Mouse (Mus musculus): ENCODE data around the gene Rnf114. TPM values are rescaled to one million over a fixed set of nuclear protein-coding genes. Genes with fewer than 3 reads are reported as not detected.

Rnf114 gene
- polyA plus RNA-seq, 2 experiments: 23.9 to 25.8 TPM

- DNase-seq (ENCODE audit: low read depth in 3 of 3, low spot score in 3 of 3): no peak
Observed at GRCm38 (mm10) chr2:167538671-167539306, 46.3 kb downstream of the Rnf114 start.

DNA sequence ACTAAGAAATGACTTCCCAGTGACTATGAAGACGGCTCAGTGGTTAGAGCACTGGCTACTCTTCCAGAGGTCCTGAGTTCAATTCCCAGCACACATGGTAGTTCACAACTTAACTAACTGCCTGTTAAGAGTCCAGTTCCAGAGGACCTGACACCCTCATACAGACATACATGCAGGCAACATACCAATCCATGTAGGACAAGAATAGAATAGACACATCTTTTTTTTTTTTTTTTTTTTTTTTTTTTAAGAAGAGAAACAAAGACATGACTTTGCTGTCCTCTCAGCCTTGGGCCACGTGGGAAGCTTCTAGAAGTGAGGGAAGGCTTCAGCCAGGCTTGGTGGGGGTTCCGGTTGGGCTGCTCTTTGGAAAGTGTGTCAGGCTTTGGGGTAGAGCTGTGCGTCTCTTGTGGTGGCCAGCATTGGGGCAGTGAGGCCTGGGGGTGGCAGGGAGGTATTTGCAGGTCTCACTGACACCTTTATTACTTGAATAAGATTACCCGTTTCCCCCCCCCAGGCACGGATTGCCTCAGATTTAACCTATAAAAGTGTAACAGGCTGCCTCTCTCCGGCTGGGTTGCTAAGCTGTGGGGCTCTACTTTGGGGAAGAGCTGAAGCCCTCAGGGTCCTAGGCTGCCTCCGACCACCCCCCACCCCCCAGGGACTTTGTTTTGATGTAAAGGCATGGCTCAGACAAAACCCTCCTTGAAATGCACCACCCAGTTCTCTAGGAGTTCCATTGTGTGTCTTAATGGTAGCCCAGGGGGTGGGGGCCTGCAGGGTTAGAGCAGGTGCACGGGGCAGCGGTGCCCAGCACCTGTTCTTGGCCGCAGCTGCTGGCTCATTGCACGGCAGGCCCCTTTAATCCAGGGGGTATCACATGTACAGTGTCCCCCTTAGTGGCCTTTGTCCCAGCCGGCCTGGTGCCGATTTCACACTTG, 47.4 kb downstream of the Rnf114 start:
- peaks cover 0 to 9% of the 10 kb centered on the region in 2 experiments; a peak in 1 of 4 replicates for H3K4me1 ChIP-seq (replicated peaks; ENCODE audit: control insufficient read depth in 2 of 2, insufficient read depth in 2 of 2, low read length in 1 of 2)

More at GRCm38 (mm10) chr2:167538671-167539306, 46.3 kb downstream of the Rnf114 start:
- no peak for TF ChIP-seq CTCF (IDR thresholded peaks at IDR 0.05; ENCODE audit: low read depth)
- TF ChIP-seq EP300 (IDR thresholded peaks at IDR 0.05; ENCODE audit: low read depth): no peak
- Histone ChIP-seq H3K36me3 (replicated peaks; ENCODE audit: control insufficient read depth, insufficient read depth, low read depth) (no peaks in the 10 kb centered on the region), H3K4me2 (ENCODE audit: low read depth) (peak overlapping the region; percentile 52), H3K4me3 (ENCODE audit: insufficient read depth in 1 of 2, low read depth in 2 of 2, low read length in 2 of 2) (peak overlapping the region; percentile 12 to 30; a peak in 3 of 4 replicates), H3K9ac (replicated peaks) (no peak overlapping the region), H3K27ac (no peak overlapping the region), H3K9me3 (ENCODE audit: control insufficient read depth, low read length) (no peaks in the 10 kb centered on the region), H3K27me3 (ENCODE audit: control insufficient read depth, insufficient read depth, low read length) (peaks cover 34% of the 10 kb centered on the region), H3K4me1 (replicated peaks; ENCODE audit: control insufficient read depth in 2 of 2, insufficient read depth in 2 of 2, low read length in 1 of 2) (peaks cover 0 to 9% of the 10 kb centered on the region in 2 experiments; a peak in 1 of 4 replicates)
- ATAC-seq (ENCODE audit: insufficient read depth): no peak
- WGBS (ENCODE audit: insufficient replicate concordance): 37% methylated on average over 34 of the region's 34 CpGs

DNA sequence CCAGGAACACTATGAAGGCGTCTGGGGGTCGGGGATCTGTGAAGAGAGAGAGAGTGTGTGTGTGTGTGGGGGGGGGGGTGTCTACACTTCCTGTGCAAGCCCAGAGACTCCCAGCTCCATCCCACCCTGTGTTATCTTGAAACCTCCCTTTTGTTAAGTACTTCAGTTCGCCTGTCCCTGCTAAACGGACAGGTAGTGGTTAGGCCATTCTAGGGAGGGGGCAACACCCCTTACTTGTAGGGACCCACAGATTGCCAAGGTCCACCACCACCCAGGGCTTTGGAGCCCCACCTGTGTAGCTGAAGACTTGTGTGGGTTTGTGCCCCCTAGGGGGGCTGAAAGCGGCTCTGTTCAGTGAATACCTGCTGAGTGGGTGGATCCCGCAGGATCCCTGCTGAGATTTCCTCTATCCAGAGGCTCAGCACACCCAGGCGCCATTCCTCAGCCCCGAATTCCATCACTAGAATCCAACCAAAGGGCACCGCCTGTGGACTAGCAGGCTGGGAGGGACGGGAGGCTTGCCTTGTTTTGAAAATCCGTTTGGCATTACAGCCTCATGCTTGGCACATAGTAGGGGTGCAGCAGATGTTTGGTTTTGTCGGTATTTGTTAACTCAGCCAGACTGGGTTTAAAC, 48.1 kb downstream of the Rnf114 start:
- peaks cover 34% of the 10 kb centered on the region for H3K27me3 ChIP-seq (ENCODE audit: control insufficient read depth, insufficient read depth, low read length)
- ATAC-seq (ENCODE audit: insufficient read depth) (no peak), DNase-seq (ENCODE audit: low read depth in 3 of 3, low spot score in 3 of 3) (no peak)
- WGBS (ENCODE audit: insufficient replicate concordance): 41% methylated on average over 12 of the region's 12 CpGs
- no peak overlapping the region for H3K4me3 ChIP-seq (ENCODE audit: insufficient read depth in 1 of 2, low read depth in 2 of 2, low read length in 2 of 2)
- no peak overlapping the region for H3K9ac ChIP-seq (replicated peaks)
- H3K27ac ChIP-seq: no peak overlapping the region
- H3K4me2 ChIP-seq (ENCODE audit: low read depth): no peak overlapping the region; the same call in 1 of the 2 replicates
- no peak for TF ChIP-seq EP300 (IDR thresholded peaks at IDR 0.05; ENCODE audit: low read depth)
- no peak for TF ChIP-seq CTCF (IDR thresholded peaks at IDR 0.05; ENCODE audit: low read depth)
- peaks cover 0 to 9% of the 10 kb centered on the region in 2 experiments; a peak in 1 of 4 replicates for H3K4me1 ChIP-seq (replicated peaks; ENCODE audit: control insufficient read depth in 2 of 2, insufficient read depth in 2 of 2, low read length in 1 of 2)
- no peaks in the 10 kb centered on the region for H3K36me3 ChIP-seq (replicated peaks; ENCODE audit: control insufficient read depth, insufficient read depth, low read depth)
- H3K9me3 ChIP-seq (ENCODE audit: control insufficient read depth, low read length): no peaks in the 10 kb centered on the region

More for the DNA sequence above, 47.4 kb downstream of the Rnf114 start:
- Histone ChIP-seq H3K9ac (replicated peaks) (no peak overlapping the region), H3K4me2 (ENCODE audit: low read depth) (peak overlapping the region; percentile 52), H3K27ac (no peak overlapping the region), H3K4me3 (ENCODE audit: insufficient read depth in 1 of 2, low read depth in 2 of 2, low read length in 2 of 2) (no peak overlapping the region), H3K36me3 (replicated peaks; ENCODE audit: control insufficient read depth, insufficient read depth, low read depth) (no peaks in the 10 kb centered on the region), H3K9me3 (ENCODE audit: control insufficient read depth, low read length) (no peaks in the 10 kb centered on the region), H3K27me3 (ENCODE audit: control insufficient read depth, insufficient read depth, low read length) (peaks cover 34% of the 10 kb centered on the region)
- DNase-seq (ENCODE audit: low read depth in 3 of 3, low spot score in 3 of 3): no peak
- TF ChIP-seq EP300 (IDR thresholded peaks at IDR 0.05; ENCODE audit: low read depth): no peak
- TF ChIP-seq CTCF (IDR thresholded peaks at IDR 0.05; ENCODE audit: low read depth): no peak
- no peak for ATAC-seq (ENCODE audit: insufficient read depth)
- 39% methylated on average over 14 of the region's 14 CpGs for WGBS (ENCODE audit: insufficient replicate concordance)

DNA sequence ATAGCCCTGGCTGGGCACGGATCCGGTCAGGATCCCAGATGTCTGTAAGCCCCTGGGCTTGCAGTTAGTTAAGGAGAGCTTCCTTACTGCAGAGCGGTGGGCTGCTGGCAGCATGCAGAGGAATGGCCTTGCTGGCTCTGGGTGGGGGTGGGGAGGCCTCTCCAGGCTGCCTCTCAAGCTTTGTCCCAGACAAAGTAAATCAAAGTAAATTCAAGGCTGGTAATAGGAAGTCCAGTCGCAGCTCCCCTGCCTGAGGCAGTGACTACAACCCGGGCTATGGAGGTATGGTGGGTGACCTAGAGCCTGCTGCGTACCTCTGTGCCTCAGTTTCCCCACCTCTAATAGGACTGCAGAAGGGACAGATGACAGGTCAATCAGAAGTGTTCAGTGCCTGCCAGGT, 48.9 kb downstream of the Rnf114 start:
- H3K27ac ChIP-seq: no peak overlapping the region
- ATAC-seq (ENCODE audit: insufficient read depth) (no peak), DNase-seq (ENCODE audit: low read depth in 3 of 3, low spot score in 3 of 3) (no peak)
- peaks cover 34% of the 10 kb centered on the region for H3K27me3 ChIP-seq (ENCODE audit: control insufficient read depth, insufficient read depth, low read length)
- H3K4me3 ChIP-seq (ENCODE audit: insufficient read depth in 1 of 2, low read depth in 2 of 2, low read length in 2 of 2): no peak overlapping the region
- no peaks in the 10 kb centered on the region for H3K9me3 ChIP-seq (ENCODE audit: control insufficient read depth, low read length)
- no peak overlapping the region for H3K4me2 ChIP-seq (ENCODE audit: low read depth)
- TF ChIP-seq CTCF (IDR thresholded peaks at IDR 0.05; ENCODE audit: low read depth): no peak
- TF ChIP-seq EP300 (IDR thresholded peaks at IDR 0.05; ENCODE audit: low read depth): no peak
- no peak overlapping the region for H3K9ac ChIP-seq (replicated peaks)
- H3K36me3 ChIP-seq (replicated peaks; ENCODE audit: control insufficient read depth, insufficient read depth, low read depth): no peaks in the 10 kb centered on the region
- WGBS (ENCODE audit: insufficient replicate concordance): 41% methylated on average over 6 of the region's 6 CpGs
- H3K4me1 ChIP-seq (replicated peaks; ENCODE audit: control insufficient read depth in 2 of 2, insufficient read depth in 2 of 2, low read length in 1 of 2): peaks cover 0 to 9% of the 10 kb centered on the region in 2 experiments; a peak in 1 of 4 replicates
